Mouse (Mus musculus) midbrain, embryonic 10.5 days (tissue): ENCODE data around the gene Csrp1. TPM values are rescaled to one million over a fixed set of nuclear protein-coding genes. Genes with fewer than 3 reads are reported as not detected.

Experiments
- DNase-seq: peaks from one replicate; pipeline ENCODE4 v3.0.0-alpha.2; 2017; ENCODE audit warnings: low spot score
- H3K27ac ChIP-seq: fragments of 300-500 bp; sonication (generic); replicated peaks from 2 replicates; pipeline ENCODE4 v1.5.1; 2016; ENCODE audit warnings: mild to moderate bottlenecking
- H3K27me3 ChIP-seq: fragments of 300-500 bp; sonication (generic); 2 replicates; pipeline ENCODE4 v1.6.1; 2016; ENCODE audit warnings: low read depth, mild to moderate bottlenecking; ENCODE audit not compliant: poor library complexity, severe bottlenecking
- H3K36me3 ChIP-seq: fragments of 300-500 bp; sonication (generic); 2 replicates; pipeline ENCODE4 v1.6.1; 2016; ENCODE audit warnings: mild to moderate bottlenecking, moderate library complexity
- H3K4me1 ChIP-seq: fragments of 300-500 bp; sonication (generic); 2 replicates; pipeline ENCODE4 v1.6.1; 2016
- H3K4me3 ChIP-seq: fragments of 300-500 bp; sonication (generic); 2 replicates; pipeline ENCODE4 v1.5.1; 2016; ENCODE audit warnings: mild to moderate bottlenecking, moderate library complexity
- H3K9me3 ChIP-seq: fragments of 300-500 bp; sonication (generic); replicated peaks from 2 replicates; pipeline ENCODE4 v1.6.1; 2016; ENCODE audit warnings: mild to moderate bottlenecking
- WGBS: fragments of 180-500 bp; shearing (Covaris S2); methylation state at CpG from one replicate; pipeline ENCODE4 v1.1.7; 2016; 5-methylcytosine and 5-hydroxymethylcytosine counted together
- polyA plus RNA-seq: library from polyadenylated mRNA; unstranded; fragments of >200 nt; fragmentation: Nextera tagmentation; extraction: Ambion mirVana; gene quantifications from 2 replicates; pipeline ENCODE4 v1.2.1, GENCODE M21; 2016

Gene Csrp1
- polyA plus RNA-seq, 1 experiment from 2014 or later, result 41.9 TPM

DNA sequence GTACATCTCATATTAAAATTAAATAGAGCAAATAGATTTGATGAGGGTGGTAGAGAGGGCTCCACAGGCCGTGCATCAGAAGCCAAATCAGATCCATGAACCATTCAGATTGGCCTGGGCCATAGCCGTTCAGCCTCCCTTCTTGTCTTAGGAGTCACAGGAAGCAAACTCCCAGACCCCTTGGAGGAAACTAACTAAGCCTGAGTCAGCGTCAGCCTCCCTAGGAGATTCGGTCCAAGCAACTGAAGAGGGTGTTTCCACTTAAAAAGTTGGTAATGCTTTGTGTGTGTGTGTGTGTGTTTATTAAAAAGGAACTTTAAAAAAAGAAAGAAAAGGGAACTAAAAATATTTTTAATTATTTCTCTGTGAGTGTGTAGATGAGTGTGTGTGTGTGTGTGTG is 35.0 kb upstream of the Csrp1 start:
- no peak overlapping the region for H3K27ac ChIP-seq
- H3K4me3 ChIP-seq, result no peak overlapping the region
- no peak for DNase-seq
- no peaks in the 10 kb centered on the region for H3K36me3 ChIP-seq
- H3K4me1 ChIP-seq, result peaks cover 38% of the 10 kb centered on the region
- H3K9me3 ChIP-seq, result no peaks in the 10 kb centered on the region
- H3K27me3 ChIP-seq, result peaks cover 58% of the 10 kb centered on the region
- WGBS, result 56% methylated on average over 4 of the region's 4 CpGs

DNA sequence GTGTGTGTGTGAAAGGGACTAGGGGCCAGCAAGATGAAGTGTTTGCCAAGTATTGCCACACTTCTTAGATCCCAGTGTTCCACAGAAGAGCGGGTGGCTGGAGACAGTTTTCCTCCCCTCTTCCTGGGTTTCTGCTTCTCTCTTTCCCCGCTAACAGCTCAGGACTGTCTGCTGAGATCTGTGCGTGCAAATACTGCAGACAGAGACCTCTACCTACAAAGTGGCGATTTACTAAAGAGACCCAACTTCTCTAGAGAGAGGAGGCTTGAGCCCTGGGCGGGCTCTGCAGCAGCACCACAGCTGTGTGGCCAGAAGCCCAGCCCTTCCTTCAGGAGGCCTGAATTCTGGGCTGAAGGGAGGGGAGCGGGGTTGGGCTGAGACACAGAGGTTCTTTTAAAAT is 34.5 kb upstream of the Csrp1 start:
- no peak overlapping the region for H3K4me3 ChIP-seq
- H3K27ac ChIP-seq, result no peak overlapping the region
- no peaks in the 10 kb centered on the region for H3K36me3 ChIP-seq
- peaks cover 62% of the 10 kb centered on the region for H3K27me3 ChIP-seq
- DNase-seq, result no peak
- WGBS, result 48% methylated on average over 6 of the region's 6 CpGs
- H3K9me3 ChIP-seq, result no peaks in the 10 kb centered on the region
- H3K4me1 ChIP-seq, result peaks cover 42% of the 10 kb centered on the region

DNA sequence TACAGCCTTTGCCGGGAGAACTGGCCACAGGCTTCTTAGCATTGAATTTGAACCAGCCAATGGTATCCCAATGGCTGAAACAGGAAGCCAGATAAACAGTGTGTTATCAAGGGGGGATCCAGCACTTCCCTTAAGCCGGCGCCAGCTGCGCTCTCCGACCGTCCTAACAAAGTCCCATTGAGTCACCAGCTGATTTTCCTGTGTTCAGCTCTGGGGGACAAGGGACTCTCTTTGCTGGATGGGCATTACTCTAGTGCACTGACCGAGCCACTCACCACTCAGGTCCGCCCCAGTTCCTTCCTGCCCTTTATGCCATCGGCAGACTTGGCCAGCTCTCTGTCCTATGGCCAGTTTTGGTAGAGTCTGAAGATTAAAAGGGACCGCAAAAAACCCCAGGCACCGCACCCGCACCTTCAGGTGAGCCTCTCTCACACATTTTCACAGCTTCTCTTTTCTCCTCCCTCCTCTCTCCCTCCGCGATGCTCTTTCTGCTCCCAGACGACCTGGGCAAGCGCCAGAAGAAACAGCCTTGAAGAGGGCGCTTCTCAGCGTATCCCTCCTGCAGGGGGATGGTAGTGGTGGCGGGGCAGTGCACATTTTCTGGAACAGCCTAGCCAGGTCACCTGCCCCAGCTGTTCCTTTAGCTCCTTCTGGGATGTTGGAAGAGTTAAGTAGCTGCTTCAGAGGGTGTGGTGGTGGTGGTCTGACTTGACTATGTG is 32.9 kb upstream of the Csrp1 start:
- H3K27me3 ChIP-seq, result peaks cover 78% of the 10 kb centered on the region
- DNase-seq, result peak; percentile 60
- H3K4me1 ChIP-seq, result peaks cover 56% of the 10 kb centered on the region
- H3K9me3 ChIP-seq, result no peaks in the 10 kb centered on the region
- peak overlapping the region; percentile 77 for H3K4me3 ChIP-seq
- WGBS, result 0% methylated on average over 19 of the region's 19 CpGs
- peak overlapping the region; percentile 89 for H3K27ac ChIP-seq
- no peaks in the 10 kb centered on the region for H3K36me3 ChIP-seq

DNA sequence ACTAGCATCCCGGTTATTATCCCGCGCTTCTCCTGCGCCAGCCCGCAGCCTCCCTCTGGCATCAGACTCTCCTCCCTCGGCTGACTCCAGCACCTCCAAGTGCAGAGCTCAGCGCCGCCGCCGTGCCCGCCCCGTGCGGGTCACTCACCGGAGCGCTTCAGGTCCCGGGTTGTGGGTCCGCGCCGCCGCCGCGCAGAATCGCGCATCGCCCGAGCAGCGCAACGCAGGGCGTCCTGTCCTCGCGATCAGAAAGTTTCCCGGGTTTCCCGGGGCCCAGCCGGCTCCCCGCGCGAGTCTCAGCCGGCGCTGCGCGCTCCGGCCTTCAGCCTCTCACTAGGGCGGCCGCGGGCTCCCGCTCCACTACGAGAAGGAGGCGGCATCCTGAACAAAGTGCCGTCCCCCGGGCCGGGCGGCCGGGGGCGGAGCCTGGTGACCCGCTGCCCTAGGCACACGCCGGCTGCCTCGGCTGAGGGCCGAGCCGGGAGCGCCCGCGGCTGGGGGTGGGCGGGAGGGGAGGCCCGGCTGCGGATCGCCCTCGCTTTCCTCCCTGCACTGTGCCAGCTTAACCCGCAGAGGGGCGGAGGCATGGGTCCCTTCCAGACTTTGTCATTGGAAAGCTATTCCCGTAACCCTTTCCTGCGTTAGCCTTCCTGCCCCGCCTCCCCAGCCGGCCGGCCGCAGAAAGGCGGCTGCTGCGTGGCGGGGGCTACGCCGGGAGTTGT is 31.9 kb upstream of the Csrp1 start:
- H3K27ac ChIP-seq, result peak overlapping the region; percentile 89
- H3K4me3 ChIP-seq, result peak overlapping the region; percentile 77
- peaks cover 56% of the 10 kb centered on the region for H3K4me1 ChIP-seq
- peaks cover 79% of the 10 kb centered on the region for H3K27me3 ChIP-seq
- WGBS, result under 1% methylated on average over 81 of the region's 81 CpGs
- DNase-seq, result peak; percentile 88
- H3K9me3 ChIP-seq, result no peaks in the 10 kb centered on the region
- H3K36me3 ChIP-seq, result no peaks in the 10 kb centered on the region

DNA sequence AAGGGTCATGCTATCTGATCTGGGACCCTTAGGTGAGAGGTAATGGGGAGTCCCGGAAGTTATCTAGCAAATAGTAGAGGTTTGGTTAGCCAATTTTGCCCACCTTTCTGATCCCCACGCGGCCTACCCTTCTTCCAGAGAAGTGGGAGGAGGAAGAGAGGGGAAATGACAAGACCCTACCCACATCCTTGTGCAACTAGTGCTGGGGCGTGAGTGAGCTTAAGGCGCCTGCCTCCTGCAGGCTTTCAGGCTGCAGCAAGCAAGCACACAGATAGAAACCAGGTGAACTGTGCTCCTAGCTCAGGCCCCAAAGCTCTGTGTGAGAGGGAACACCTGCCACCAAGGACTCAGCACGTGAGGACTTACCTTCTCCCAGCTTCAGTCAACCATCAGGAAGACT is 31.2 kb upstream of the Csrp1 start:
- Histone ChIP-seq H3K4me1 (peaks cover 56% of the 10 kb centered on the region), H3K36me3 (no peaks in the 10 kb centered on the region), H3K27ac (peak overlapping the region; percentile 89), H3K4me3 (peak overlapping the region; percentile 77), H3K27me3 (peaks cover 81% of the 10 kb centered on the region), H3K9me3 (no peaks in the 10 kb centered on the region)
- WGBS, result 9% methylated on average over 6 of the region's 6 CpGs
- no peak for DNase-seq

DNA sequence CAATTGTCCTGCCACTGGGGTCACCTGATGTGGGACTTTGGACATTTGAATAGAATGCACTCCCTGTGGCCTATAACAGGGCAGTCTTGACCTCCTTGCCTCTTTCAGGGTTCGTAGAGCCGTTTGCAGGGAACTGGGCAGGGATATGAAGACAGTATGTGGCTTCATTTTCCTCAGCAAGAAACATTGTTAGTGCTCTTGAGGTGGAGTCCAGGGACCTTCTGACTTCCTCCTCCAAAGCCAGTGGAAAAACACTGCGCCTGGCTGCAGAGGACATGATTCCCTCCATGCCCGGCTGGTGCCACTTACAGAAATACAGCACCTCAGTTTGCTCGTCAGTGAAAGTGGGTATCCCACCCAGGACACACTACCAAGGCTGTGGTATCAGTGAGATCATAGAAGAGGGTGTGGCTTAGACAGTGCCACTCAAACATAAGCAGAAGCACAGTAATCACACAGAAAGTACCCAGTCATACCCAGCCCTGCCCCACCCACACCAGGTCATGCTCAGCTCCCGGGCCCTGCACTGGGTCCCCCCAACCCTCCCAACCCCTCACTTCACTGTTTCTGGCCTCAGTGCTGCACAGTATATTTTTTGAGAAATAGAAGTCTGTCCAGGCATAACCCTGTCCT is 29.0 kb upstream of the Csrp1 start:
- 74% methylated on average over 6 of the region's 6 CpGs for WGBS

DNA sequence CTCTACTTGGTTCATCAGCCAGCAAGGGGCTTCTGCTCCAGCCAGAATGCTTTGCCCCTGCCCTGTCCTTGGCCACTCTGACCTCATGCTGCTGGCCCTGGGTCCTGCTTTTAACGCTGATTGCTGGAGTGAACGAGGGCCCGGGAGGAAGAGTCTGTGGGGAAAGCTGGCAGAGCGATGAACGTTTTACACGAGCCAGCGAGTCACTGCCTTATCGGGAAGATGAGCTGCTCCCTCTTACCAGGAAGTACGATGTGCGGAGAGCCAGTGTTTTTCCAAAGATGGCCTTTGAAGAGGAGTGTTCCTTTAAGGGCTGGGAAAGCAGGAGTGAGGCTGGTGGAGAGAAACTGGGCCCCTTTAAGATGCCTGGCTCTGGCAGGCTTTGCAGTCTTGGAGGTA is 28.4 kb upstream of the Csrp1 start:
- Histone ChIP-seq H3K27me3 (peaks cover 61% of the 10 kb centered on the region), H3K36me3 (no peaks in the 10 kb centered on the region), H3K27ac (no peak overlapping the region; the same call in 1 of the 2 replicates), H3K4me3 (no peak overlapping the region), H3K9me3 (no peaks in the 10 kb centered on the region; the same call in 1 of the 2 replicates), H3K4me1 (peaks cover 46% of the 10 kb centered on the region)
- no peak for DNase-seq
- 66% methylated on average over 10 of the region's 10 CpGs for WGBS

More for the DNA sequence above, 29.0 kb upstream of the Csrp1 start:
- no peak overlapping the region for H3K27ac ChIP-seq
- H3K4me1 ChIP-seq, result peaks cover 52% of the 10 kb centered on the region
- H3K36me3 ChIP-seq, result no peaks in the 10 kb centered on the region
- H3K4me3 ChIP-seq, result no peak overlapping the region
- H3K27me3 ChIP-seq, result peaks cover 66% of the 10 kb centered on the region
- DNase-seq, result no peak
- H3K9me3 ChIP-seq, result no peaks in the 10 kb centered on the region

DNA sequence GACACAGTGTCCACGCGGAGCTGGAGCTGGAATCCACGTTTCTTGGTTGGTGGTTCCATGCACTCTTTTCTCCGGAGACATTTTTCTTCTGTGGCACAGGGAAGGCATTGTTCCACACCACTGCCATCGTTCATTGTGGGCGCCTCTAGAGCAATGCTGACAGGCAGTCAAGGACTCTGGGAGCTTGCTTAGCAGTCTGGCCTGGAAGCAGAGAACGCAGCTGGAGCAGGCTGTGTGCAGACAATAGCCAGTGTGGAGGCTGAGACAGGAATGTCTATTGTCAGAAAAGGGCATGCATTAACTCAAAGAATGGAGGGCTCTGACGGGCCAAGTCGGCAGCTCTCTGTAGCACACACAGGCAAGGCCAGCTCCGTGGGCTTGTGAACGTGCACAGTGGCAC is 25.7 kb upstream of the Csrp1 start:
- Histone ChIP-seq H3K4me1 (peaks cover 33% of the 10 kb centered on the region), H3K27ac (no peak overlapping the region), H3K9me3 (no peaks in the 10 kb centered on the region; the same call in 1 of the 2 replicates), H3K4me3 (no peak overlapping the region), H3K36me3 (no peaks in the 10 kb centered on the region), H3K27me3 (peaks cover 64% of the 10 kb centered on the region)
- WGBS, result 75% methylated on average over 11 of the region's 11 CpGs
- no peak for DNase-seq

DNA sequence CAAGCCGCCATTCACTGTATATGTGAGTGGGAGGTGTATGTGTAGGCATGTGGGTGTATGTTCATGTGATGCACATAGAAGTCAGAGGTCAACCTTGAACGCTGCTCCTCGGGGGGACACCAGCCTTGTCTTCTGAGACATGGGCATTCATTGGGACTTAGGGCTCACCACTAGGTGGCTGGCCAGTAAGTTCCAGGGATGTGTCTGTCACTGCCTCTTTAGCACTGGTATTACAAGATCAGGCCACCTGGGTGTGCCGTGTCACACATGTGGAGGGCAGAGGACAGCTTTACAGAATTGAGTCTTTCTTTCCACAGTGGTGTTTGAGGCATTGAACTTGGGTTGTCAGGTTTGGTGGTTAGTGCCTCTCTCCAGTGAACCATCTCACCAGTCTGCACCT is 22.4 kb upstream of the Csrp1 start:
- Histone ChIP-seq H3K4me3 (no peak overlapping the region), H3K27ac (no peak overlapping the region), H3K9me3 (no peaks in the 10 kb centered on the region; the same call in 1 of the 2 replicates), H3K36me3 (no peaks in the 10 kb centered on the region), H3K4me1 (peaks cover 20% of the 10 kb centered on the region), H3K27me3 (peaks cover 49% of the 10 kb centered on the region)
- DNase-seq, result no peak
- whole genome bisulfite sequencing, result 84% methylated on average over 4 of the region's 4 CpGs

DNA sequence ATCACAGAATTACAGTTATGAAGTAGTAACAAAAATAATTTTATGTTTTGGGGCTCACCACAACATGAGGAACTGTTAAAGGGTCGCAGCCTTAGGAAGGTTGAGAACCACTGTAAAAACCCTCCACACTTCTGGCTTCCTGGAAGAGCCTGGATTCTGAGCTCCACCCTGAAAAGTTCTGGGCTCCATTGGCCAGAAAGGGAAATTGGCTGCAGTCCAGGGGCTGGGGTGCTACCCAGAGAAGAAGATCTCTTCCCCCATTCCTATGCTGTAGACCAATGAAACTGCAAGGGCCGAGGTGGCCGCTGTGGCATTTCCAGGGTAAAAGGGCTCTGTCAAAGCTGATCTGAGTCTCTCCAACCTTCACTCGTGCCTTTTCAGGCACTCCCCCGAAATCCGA is 21.8 kb upstream of the Csrp1 start:
- Histone ChIP-seq H3K9me3 (no peaks in the 10 kb centered on the region; the same call in 1 of the 2 replicates), H3K27me3 (peaks cover 49% of the 10 kb centered on the region), H3K4me1 (peaks cover 20% of the 10 kb centered on the region), H3K36me3 (no peaks in the 10 kb centered on the region), H3K27ac (no peak overlapping the region), H3K4me3 (no peak overlapping the region; the same call in 1 of the 2 replicates)
- no peak for DNase-seq
- 34% methylated on average over 6 of the region's 6 CpGs for whole genome bisulfite sequencing

DNA sequence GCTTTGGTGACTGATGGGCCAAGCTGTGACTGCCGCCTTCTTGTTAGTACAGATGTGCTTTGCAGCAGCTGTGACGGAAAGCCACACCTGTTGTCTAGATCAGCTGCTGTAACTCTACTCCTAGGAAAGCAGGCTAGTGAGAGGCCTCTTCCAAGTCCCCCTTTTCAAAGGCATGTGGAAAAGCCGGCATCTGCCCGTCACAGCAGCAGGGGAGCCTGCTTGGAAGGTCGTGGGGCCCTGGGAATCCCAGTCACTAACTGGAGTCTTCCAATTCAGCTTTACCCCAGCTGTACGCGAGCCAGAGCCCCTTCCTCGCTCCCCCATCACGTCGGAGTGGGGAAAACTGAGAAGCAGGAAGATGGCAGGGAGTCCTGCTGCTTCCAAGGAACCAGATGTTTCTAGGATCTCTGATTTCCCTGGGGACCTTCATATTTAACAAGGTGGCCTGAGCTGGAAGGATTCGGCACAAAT is 21.4 kb upstream of the Csrp1 start:
- H3K4me3 ChIP-seq, result peak overlapping the region; percentile 50
- peak; percentile 50 for DNase-seq
- 6% methylated on average over 11 of the region's 11 CpGs for WGBS
- no peaks in the 10 kb centered on the region for H3K36me3 ChIP-seq
- no peak overlapping the region for H3K27ac ChIP-seq
- H3K9me3 ChIP-seq, result no peaks in the 10 kb centered on the region; the same call in 1 of the 2 replicates
- H3K4me1 ChIP-seq, result peaks cover 20% of the 10 kb centered on the region
- peaks cover 49% of the 10 kb centered on the region for H3K27me3 ChIP-seq

DNA sequence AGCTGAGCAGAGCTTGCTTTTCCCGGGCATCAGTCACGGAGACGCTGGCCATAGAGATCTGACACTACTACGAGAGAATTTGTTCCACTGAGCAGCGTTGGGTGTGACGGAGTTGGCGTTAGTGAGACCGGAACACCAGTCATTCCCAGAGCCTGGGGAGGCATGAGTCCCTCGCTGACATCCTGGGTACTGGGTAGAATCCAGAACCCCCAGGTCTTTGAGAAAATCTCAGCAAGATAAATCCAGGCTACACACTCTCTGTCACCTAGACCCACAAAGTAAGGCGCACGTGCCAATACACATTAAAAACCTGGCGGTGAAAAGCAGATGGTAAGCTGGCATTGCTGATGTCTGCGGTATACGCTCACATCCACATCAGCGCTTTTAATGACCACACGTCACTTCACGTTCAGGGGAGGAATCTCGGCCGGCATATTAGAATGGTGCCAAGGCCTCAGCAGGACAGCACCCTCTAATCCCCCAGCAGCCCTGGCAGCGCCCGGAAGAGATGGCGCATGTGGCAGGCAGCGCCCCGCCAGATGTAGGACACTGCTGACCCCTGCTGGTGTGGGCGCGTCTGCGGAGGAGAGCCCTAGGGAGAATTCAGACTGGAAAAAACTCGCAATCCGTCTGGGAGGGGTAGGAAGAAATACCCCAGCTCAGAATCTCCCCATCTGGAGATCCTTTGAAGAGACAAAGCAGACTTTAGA is 20.7 kb upstream of the Csrp1 start:
- Histone ChIP-seq H3K27me3 (peaks cover 42% of the 10 kb centered on the region), H3K9me3 (no peaks in the 10 kb centered on the region; the same call in 1 of the 2 replicates), H3K4me1 (peaks cover 19% of the 10 kb centered on the region), H3K4me3 (peak overlapping the region; percentile 50), H3K27ac (0 out of 2 replicates have a peak overlapping the region, but pooled peaks have one; percentile 33), H3K36me3 (no peaks in the 10 kb centered on the region)
- WGBS, result 3% methylated on average over 29 of the region's 29 CpGs
- peak; percentile 72 for DNase-seq
